In the genomic region with DNA sequence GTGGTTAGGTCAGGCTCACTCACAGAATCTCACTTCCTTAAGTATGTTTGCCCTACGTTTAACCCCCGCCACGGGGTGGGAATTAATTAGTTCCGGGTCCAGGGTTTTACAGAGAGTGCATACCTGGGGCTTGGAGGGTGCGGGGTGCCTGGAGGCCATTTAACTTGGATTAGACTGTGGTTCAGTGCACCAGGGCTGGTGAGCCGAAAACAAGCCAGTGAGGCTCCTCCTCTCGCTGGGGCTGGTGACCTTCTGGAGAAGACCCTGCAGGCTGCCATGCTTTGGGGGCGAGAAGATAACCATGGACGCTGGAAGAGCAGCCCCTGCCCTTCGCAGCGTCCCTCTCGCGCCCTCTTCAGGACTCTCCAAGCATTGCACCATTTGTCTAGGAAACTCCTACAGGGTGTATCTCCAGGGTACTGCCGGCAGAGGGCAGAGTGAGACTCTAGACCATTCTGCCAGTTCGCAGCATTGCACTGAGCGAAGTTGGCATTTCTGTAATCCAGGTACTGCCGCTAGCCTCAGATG, we compare ENCODE assay signal across 8 mouse cellular contexts. TPM values are rescaled to one million over a fixed set of nuclear protein-coding genes. Genes with fewer than 3 reads are reported as not detected.
DNase-seq lines count a peak whose midpoint lies in the region; ATAC-seq lines count a peak whose summit lies in the region.

No protein-coding gene starts in this region.

- DNase-seq in CD4-positive, CD25-positive, alpha-beta regulatory T cell, adult 2 months (ENCODE audit: low read depth, low spot score): peak; percentile 41
- peak; percentile 89 for DNase-seq in R1 (ENCODE audit: low read depth, low spot score)
- DNase-seq in cerebellum, postnatal 25 days: peak; percentile 65 to 76
- peak; percentile 79 to 86 for DNase-seq in kidney, postnatal 4 days
- DNase-seq in lung, adult 18-20 months: peak; percentile 30 to 48
- peak; percentile 79 to 80 for DNase-seq in right cerebral cortex, adult 2 months (ENCODE audit: low spot score in 2 of 2)

- no peak for ATAC-seq in CD4-positive, CD25-positive, alpha-beta regulatory T cell, adult 4 months
- peak; percentile 85 for ATAC-seq in granulocyte monocyte progenitor cell, adult 5-6 weeks (replicated peaks; ENCODE audit: poor library complexity, severe bottlenecking)

RNA-seq across cellular contexts. Expression of a gene that starts 28.4 kb away (rescaled TPM):
- polyA plus RNA-seq in CD4-positive, CD25-positive, alpha-beta regulatory T cell, adult 4 months (2017; shearing (Covaris generic)): 1 to 10 TPM in 1 of 2 experiments, under 1 TPM in 1; 0.98 to 1.0 TPM
- total RNA-seq in granulocyte monocyte progenitor cell, adult 5-6 weeks (2014; fragmentation: Nextera tagmentation): 0.15 TPM in 1 of 2 replicates, not detected in the other
- not detected in 2 replicates for total RNA-seq in granulocyte monocyte progenitor cell, adult 5-6 weeks (2017)

Comparison
In these comparisons a context has a peak if more than half of its experiments do, and no peak if none do; other contexts are left out.
1. DNase-seq: peak in every context shown above with its lines; median percentile 89 in R1; 82 in kidney, postnatal 4 days; 80 in right cerebral cortex, adult 2 months; 70 in cerebellum, postnatal 25 days; 41 in CD4-positive, CD25-positive, alpha-beta regulatory T cell, adult 2 months; 39 in lung, adult 18-20 months.